Mouse (Mus musculus): ENCODE measurements around the gene Dlk2. TPM values are rescaled to one million over a fixed set of nuclear protein-coding genes. Genes with fewer than 3 reads are reported as not detected.

The Dlk2 gene
- polyA plus RNA-seq, 1 experiment from 2014 or later = 11.0 TPM

- ATAC-seq (ENCODE audit: low FRiP score, low read depth) = peak; percentile 98
- Histone ChIP-seq H3K4me1 (peaks cover 13% of the 10 kb centered on the region), H3K36me3 (peaks cover 16% of the 10 kb centered on the region), H3K27ac (peak within 1 kb of the TSS; percentile 90), H3K4me3 (peak within 1 kb of the TSS; percentile 76), H3K9me3 (no peaks in the 10 kb centered on the region), H3K4me2 (replicated peaks) (peak within 1 kb of the TSS; percentile 86), H3K9ac (peak within 1 kb of the TSS; percentile 87), H3K27me3 (no peaks in the 10 kb centered on the region; the same call in 1 of the 2 replicates)
- WGBS = under 1% methylated on average over 40 of the region's 40 CpGs
These were observed 30.8 kb downstream of the Dlk2 start, which contains the start of gene Abcc10 for GRCm38 (mm10) chr17:46327906-46328534. TSS of gene Abcc10 (minus strand) at chr17:46328352.

GRCm38 (mm10) chr17:46328723-46329122 lies 31.5 kb downstream of the Dlk2 start:
- ATAC-seq (ENCODE audit: low FRiP score, low read depth) = no peak
- peak overlapping the region; percentile 90; the same call in 1 of the 2 replicates for H3K27ac ChIP-seq
- H3K36me3 ChIP-seq = peaks cover 9% of the 10 kb centered on the region
- no peak overlapping the region for H3K9ac ChIP-seq
- H3K4me3 ChIP-seq = peak overlapping the region; percentile 76
- H3K4me2 ChIP-seq (replicated peaks) = peak overlapping the region; percentile 86
- H3K9me3 ChIP-seq = 0 out of 2 replicates have a peak, but pooled peaks cover 2% of the 10 kb centered on the region
- WGBS = 70% methylated on average over 6 of the region's 6 CpGs
- H3K4me1 ChIP-seq = peaks cover 13% of the 10 kb centered on the region
- H3K27me3 ChIP-seq = no peaks in the 10 kb centered on the region; the same call in 1 of the 2 replicates

- no peak for ATAC-seq (ENCODE audit: low FRiP score, low read depth)
- Histone ChIP-seq H3K4me3 (no peak overlapping the region), H3K9me3 (0 out of 2 replicates have a peak, but pooled peaks cover 3% of the 10 kb centered on the region), H3K27me3 (no peaks in the 10 kb centered on the region; the same call in 1 of the 2 replicates), H3K9ac (no peak overlapping the region), H3K4me1 (no peaks in the 10 kb centered on the region), H3K4me2 (replicated peaks) (no peak overlapping the region), H3K27ac (no peak overlapping the region), H3K36me3 (no peaks in the 10 kb centered on the region)
- WGBS = 15% methylated on average over 5 of the region's 5 CpGs
These were observed 39.3 kb downstream of the Dlk2 start for GRCm38 (mm10) chr17:46336475-46336874.

GRCm38 (mm10) chr17:46341208-46341607 lies 44.0 kb downstream of the Dlk2 start:
- no peak overlapping the region for H3K9ac ChIP-seq
- no peak overlapping the region for H3K4me2 ChIP-seq (replicated peaks)
- H3K9me3 ChIP-seq = no peaks in the 10 kb centered on the region
- H3K36me3 ChIP-seq = no peaks in the 10 kb centered on the region
- H3K4me1 ChIP-seq = no peaks in the 10 kb centered on the region
- 75% methylated on average over 7 of the region's 7 CpGs for WGBS
- ATAC-seq (ENCODE audit: low FRiP score, low read depth) = no peak
- no peak overlapping the region for H3K4me3 ChIP-seq
- no peaks in the 10 kb centered on the region for H3K27me3 ChIP-seq
- H3K27ac ChIP-seq = no peak overlapping the region

GRCm38 (mm10) chr17:46351026-46351700 lies 53.9 kb downstream of the Dlk2 start:
- ATAC-seq (ENCODE audit: low FRiP score, low read depth) = no peak
- 84% methylated on average over 8 of the region's 8 CpGs for WGBS

More at GRCm38 (mm10) chr17:46351026-46351700, 53.9 kb downstream of the Dlk2 start:
- Histone ChIP-seq H3K36me3 (no peaks in the 10 kb centered on the region), H3K4me3 (no peak overlapping the region), H3K27me3 (no peaks in the 10 kb centered on the region), H3K4me1 (no peaks in the 10 kb centered on the region), H3K4me2 (replicated peaks) (no peak overlapping the region), H3K9ac (no peak overlapping the region), H3K9me3 (0 out of 2 replicates have a peak, but pooled peaks cover 9% of the 10 kb centered on the region), H3K27ac (no peak overlapping the region)

Other genes with a start within 250 kb of the Dlk2 start
- 141 and 143 TPM in 2 replicates for gene Mrps18a, start 186.4 kb upstream of the Dlk2 start, polyA plus RNA-seq (2015; fragmentation: Nextera tagmentation; extraction: Ambion mirVana)
- 11.1 and 11.4 TPM in 2 replicates for gene Rsph9, start 153.2 kb upstream of the Dlk2 start, polyA plus RNA-seq (2015; fragmentation: Nextera tagmentation; extraction: Ambion mirVana)
- gene Mad2l1bp, start 143.9 kb upstream of the Dlk2 start, polyA plus RNA-seq (2015; fragmentation: Nextera tagmentation; extraction: Ambion mirVana) = 36.4 and 39.0 TPM in 2 replicates
- 45.2 and 49.3 TPM in 2 replicates for gene Gtpbp2, start 136.4 kb upstream of the Dlk2 start, polyA plus RNA-seq (2015; fragmentation: Nextera tagmentation; extraction: Ambion mirVana)
- 18.9 and 19.2 TPM in 2 replicates for gene Polh, start 94.8 kb upstream of the Dlk2 start, polyA plus RNA-seq (2015; fragmentation: Nextera tagmentation; extraction: Ambion mirVana)
- 43.1 and 48.5 TPM in 2 replicates for gene Xpo5, start 94.6 kb upstream of the Dlk2 start, polyA plus RNA-seq (2015; fragmentation: Nextera tagmentation; extraction: Ambion mirVana)
- 103 and 105 TPM in 2 replicates for gene Polr1c, start 49.4 kb upstream of the Dlk2 start, polyA plus RNA-seq (2015; fragmentation: Nextera tagmentation; extraction: Ambion mirVana)
- gene Yipf3, start 49.3 kb upstream of the Dlk2 start, polyA plus RNA-seq (2015; fragmentation: Nextera tagmentation; extraction: Ambion mirVana) = 104 and 110 TPM in 2 replicates
- gene Lrrc73, start 43.9 kb upstream of the Dlk2 start, polyA plus RNA-seq (2015; fragmentation: Nextera tagmentation; extraction: Ambion mirVana) = 0.69 and 1.4 TPM in 2 replicates
- 61.3 and 68.2 TPM in 2 replicates for gene Tjap1, start 14.4 kb upstream of the Dlk2 start, polyA plus RNA-seq (2015; fragmentation: Nextera tagmentation; extraction: Ambion mirVana)
- 7.5 and 7.6 TPM in 2 replicates for gene Abcc10, start 30.9 kb downstream of the Dlk2 start, polyA plus RNA-seq (2015; fragmentation: Nextera tagmentation; extraction: Ambion mirVana)
- 14.2 and 15.4 TPM in 2 replicates for gene Zfp318, start 86.3 kb downstream of the Dlk2 start, polyA plus RNA-seq (2015; fragmentation: Nextera tagmentation; extraction: Ambion mirVana)
- 0.97 and 1.6 TPM in 2 replicates for gene Crip3, start 131.5 kb downstream of the Dlk2 start, polyA plus RNA-seq (2015; fragmentation: Nextera tagmentation; extraction: Ambion mirVana)
- 0.09 TPM in 1 of 2 replicates, not detected in the other for gene Slc22a7, start 141.0 kb downstream of the Dlk2 start, polyA plus RNA-seq (2015; fragmentation: Nextera tagmentation; extraction: Ambion mirVana)
- gene Ttbk1, start 190.3 kb downstream of the Dlk2 start, polyA plus RNA-seq (2015; fragmentation: Nextera tagmentation; extraction: Ambion mirVana) = 0.15 and 0.18 TPM in 2 replicates
- gene Dnph1, start 199.3 kb downstream of the Dlk2 start, polyA plus RNA-seq (2015; fragmentation: Nextera tagmentation; extraction: Ambion mirVana) = 40.4 and 41.7 TPM in 2 replicates
- gene Cul9, start 249.0 kb downstream of the Dlk2 start, polyA plus RNA-seq (2015; fragmentation: Nextera tagmentation; extraction: Ambion mirVana) = 11.3 and 12.4 TPM in 2 replicates